Mouse (Mus musculus) gastrocnemius, postnatal 25 days (tissue): ENCODE measurements around the gene Ccm2l. TPM values are rescaled to one million over a fixed set of nuclear protein-coding genes. Genes with fewer than 3 reads are reported as not detected.
A peak's percentile ranks its signal among the peaks of the same experiment; 100 is the strongest.

ENCODE experiments used
- DNase-seq: peaks from one replicate; pipeline ENCODE4 v3.0.0; 2022
- total RNA-seq, 2 experiments: library from RNA; stranded (reverse); gene quantifications; 1 replicate in 1 of 2; 2 replicates in 1 of 2; pipeline ENCODE4 v1.2.3; 2021

The Ccm2l gene
- total RNA-seq, 2 experiments from 2014 or later: 5.0 to 5.1 TPM

DNA sequence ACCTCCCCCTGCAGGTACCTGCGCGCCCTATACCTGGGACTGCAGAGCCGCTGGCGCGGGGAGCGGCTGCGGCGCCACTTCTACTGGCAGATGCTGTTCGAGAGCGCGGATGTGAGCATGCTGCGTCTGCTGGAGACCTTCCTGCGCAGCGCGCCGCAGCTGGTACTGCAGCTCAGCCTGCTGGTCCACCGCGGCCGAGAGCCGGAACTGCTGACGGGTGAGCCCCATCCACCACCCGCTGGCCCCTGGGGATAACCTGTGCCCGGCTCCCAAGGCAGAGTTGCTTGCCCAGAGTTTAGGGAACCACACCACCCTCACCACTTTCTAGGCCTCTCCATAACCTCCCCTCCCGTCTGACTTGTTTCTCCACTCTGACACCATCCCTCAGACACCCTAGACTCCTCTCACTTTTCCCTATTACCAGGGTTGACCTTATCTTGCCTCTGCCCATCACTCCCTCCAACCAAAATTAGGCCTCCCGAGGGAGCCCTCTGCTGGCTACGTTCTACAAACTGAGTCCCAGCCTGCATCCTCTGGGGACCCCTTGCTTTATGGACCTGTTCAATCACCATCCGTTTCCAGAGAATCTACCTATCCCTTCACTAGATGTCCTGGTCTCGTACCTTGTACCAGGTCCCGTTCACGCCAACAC lies 12.9 kb upstream of the Ccm2l start:
- DNase-seq: no peak

DNA sequence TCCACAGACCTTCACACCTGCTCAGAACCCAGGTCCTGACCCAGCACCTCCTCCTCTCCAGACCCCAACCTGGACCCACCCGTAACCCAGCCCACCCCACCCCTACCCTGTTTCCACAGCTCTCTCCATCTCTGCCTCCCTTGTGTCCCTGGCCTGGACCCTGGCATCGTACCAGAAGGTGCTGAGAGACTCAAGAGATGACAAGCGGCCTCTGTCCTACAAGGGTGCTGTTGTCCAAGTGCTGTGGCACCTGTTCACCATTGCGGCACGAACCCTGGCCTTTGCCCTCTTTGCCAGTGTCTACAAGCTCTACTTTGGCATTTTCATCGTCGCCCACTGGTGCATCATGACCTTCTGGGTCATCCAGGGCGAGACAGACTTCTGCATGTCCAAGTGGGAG lies 11.9 kb upstream of the Ccm2l start:
- DNase-seq: no peak

DNA sequence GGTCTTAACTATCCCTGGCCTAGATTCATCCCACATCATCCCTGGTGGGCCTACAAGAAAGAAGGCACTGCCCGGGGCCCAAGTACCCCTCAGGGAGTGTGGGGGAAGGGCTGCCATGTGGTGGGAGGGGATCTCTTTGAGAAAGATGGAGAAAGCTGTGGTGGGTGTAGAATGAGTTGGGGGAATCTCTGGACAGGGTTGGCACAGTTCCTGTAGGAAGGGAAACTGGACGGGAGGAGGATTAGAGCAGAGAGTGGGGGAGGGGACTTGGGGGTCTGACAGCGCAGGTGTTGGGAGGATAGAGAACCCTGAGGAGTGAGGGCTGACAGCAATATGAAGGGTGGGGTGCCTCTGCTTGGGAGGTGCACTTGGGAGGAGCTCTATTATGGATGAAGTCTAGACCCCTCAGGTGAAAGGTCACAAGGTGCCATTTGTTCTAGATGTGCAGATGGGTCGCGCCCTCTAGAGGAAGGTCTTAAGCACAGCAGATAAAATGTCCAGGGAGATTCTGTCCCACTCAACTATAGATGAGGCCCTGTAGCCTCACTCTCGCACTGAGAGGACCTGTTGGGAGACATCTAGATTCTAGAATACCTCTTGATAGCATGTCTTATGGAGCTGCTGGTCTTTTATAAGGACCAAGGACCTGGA lies 10.4 kb upstream of the Ccm2l start:
- no peak for DNase-seq

DNA sequence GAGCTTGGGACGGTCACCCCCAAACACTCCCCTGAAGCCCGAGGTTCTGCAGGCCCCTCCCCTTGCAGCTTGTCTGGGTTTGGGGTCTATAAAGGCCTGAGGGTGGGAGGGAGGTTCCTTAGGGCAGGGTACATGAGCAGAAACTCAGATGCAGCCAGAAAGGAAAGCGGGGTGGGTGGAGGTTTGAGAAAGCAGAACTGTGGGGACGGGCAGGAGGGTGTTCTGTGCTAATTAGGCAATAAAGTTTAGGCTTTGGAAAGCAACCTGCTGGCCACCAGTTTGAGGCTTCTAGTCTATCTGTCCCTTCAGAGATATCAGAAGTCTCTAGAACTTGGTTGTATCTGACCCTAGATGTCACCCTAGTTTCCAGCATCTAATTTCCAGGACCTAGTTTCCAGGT lies 7.4 kb upstream of the Ccm2l start:
- DNase-seq: no peak

DNA sequence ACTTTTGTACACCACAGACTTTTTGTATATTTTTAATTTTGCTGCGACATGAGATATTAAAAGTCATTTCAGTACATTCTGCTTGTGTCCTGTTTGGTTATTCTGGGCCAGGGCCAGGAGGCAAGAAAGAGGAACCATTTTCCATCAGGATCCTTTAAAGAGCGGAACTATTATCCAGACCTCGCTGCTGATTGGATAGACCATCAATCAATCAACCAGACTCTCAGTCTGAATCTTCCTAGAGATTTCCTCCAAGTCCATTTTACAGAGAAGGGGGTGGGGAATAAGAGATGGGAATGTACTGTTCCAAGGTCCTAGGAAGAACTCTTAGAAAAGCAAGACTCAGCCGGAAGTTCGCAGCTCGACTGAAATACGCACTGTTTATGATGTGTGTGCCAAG lies 5.5 kb upstream of the Ccm2l start:
- DNase-seq: no peak

DNA sequence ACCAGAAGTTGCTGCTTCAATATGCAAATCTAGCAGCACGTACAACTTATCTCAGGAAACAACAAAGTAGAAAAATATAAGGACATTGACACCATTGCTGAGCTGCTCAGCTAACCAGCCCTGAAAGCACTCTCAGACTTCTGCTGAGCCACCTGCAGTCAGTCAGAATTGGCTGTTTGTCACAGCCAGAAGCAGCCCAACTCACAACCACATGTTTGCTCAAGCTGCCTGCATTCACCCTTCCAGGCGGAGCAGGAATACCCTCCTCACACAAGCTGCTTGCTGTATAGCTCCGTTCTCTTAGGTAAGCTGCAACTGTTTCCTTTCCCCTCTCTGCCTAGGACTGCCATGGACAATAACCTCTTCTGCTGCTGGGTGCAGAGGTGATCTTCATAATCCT lies 2.4 kb upstream of the Ccm2l start:
- DNase-seq: no peak

DNA sequence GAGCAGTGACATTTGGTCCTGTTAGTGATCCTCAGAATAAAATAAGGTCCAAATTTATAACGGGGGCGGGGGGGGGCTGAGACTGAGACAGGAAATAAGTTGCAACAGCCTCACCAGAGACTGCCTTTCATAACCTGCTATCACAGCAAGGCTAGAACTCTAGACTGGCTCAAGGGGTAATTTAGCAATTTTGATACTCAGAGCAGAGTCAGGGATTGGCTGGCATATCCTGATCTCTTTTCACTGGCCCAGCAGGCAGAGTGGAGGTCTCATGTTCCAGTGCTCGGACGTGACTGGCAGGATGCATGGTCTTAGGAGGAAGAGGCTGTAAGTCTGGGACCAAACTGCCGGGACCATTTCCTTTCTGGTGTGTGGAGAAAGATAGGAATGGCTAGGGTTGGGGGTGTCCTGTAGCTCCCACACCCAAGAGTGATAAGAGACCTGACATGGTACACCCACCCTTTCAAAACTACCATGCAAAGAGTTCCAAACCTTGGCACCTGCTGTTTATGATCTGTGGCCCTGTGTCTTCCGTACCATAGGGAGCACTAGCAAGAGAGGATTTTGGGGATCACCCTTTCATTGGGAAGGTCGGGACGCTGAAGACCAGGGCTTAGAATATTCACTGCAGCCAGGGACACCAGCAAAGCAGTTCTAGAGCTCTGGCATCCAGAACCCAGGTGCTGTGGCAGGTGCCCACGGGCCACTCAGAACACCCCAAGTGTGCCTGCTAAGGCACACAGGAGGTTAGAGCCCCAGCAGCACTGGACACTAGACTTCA lies 1.4 kb upstream of the Ccm2l start:
- DNase-seq: no peak

DNA sequence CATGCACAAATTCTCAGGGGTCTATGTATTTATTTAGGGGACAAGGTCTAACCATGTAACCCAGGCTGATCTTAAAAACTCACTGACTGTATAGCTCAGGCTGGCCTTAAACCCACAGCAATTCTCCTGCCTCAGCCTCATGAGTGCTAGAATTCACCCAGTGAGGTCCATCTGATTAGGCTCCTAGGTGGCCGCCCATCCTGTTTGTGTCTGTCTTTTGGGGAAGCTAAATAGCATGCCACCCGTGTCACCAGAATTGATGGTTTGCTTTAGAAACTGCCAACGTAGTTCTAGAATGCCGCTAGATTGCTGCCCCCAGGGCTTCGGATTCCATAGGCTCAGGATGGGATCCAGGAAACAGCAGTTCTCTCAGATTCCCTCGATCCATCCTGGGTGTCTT lies 1.2 kb downstream of the Ccm2l start:
- DNase-seq: no peak

DNA sequence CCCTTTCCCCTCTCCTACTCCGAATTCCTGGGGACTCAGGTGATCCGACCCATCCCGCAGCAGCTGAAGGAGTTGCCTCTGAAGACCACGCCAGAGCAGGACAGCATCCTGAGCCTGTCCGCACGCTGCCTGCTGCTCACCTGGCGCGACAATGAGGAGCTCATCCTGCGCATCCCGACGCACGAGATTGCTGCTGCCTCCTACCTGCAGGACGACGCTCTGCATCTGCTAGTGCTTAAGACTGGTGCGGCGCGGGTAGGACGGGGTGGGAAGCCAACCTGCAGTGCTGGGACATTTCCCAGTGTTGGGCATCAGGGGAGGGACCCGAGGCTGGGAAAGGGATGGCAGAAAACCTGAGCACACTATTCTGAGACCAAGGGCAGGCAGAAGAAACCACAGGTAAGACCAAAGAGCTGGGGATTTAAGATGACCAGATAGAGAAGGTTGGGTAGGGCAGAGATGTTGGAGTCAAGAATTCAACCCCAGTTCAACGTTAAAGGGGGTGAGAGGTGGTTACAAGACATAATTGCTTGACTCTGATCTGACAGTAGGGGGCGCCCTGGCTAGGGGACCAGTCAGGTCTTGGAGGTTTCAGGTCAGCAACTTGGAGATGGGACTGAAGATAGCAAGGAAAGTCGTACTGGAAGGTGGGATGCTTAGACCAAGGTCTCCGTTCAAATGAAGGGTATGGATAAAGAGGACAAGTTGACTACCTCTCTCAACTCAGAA lies 5.2 kb downstream of the Ccm2l start:
- DNase-seq: no peak

DNA sequence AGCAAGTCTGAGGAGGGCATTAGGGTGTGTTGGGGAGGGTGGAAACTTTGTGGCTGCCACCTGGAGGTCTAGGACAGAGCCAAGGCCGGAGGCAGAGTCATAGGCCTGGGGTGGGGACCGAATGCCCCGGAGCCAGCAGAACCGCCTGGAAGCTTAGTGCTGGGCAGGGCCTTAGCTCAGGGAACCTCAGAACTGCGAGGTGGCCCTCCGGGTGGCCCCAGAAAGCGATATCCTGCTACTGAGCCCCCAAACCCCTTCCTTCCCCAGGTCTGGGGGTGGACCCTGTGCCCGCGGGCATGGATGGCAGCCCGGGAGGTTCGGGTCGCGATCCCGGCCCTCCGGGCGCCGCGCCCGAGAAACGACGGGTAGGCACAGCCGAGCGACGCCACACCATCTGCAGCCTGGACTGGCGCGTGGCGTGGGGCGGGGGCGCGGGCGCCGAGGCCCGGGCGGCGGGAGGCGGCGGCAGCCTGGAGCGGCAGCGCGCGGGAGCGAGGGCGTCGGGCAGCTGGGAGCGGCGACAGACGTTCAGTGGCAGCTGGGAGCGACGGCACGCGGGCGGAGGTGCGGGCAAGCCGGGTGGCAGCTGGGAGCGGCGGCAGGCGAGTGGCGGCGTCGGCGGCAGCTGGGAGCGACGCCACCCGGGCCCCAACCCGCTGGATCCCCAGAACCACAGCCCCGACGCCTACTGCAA lies 5.9 kb downstream of the Ccm2l start:
- no peak for DNase-seq

DNA sequence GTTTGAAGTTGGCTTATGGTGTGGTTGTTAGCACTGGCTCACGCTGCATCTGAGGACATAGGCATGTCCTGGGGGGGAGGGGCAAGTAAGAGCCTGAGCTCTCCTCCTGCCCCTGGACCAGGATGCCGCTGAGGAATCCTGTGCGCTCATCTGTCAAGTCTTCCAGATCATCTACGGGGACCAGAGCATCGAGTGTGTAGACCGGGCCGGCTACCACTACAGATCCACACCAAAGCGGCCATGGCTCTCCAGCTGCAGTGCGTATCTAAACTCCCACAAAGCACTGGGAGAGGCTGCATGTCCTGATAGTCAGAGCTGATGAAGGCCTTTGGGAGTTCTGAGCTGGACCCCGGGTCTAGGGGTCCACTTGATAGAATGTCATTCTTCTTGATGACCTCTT lies 8.9 kb downstream of the Ccm2l start:
- no peak for DNase-seq

DNA sequence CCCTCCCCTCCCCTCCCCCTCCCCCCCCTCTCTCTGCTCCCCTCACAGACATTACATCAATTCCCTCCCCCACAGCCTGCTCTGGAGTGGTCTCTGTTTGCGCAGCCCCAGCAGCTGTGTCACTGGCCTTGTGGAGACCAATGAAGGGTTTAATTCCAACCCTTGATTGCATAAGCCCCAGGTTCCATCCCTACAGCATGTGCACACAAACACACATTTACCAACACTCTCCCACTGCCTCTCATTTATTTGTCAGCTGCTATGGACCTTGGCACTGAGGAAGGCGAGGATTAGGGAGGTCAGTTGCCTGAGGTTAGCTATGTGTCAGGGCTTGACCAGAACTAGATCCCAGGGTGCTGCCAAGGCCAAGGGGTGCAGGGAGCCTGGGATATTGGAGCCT lies 10.2 kb downstream of the Ccm2l start:
- no peak for DNase-seq

DNA sequence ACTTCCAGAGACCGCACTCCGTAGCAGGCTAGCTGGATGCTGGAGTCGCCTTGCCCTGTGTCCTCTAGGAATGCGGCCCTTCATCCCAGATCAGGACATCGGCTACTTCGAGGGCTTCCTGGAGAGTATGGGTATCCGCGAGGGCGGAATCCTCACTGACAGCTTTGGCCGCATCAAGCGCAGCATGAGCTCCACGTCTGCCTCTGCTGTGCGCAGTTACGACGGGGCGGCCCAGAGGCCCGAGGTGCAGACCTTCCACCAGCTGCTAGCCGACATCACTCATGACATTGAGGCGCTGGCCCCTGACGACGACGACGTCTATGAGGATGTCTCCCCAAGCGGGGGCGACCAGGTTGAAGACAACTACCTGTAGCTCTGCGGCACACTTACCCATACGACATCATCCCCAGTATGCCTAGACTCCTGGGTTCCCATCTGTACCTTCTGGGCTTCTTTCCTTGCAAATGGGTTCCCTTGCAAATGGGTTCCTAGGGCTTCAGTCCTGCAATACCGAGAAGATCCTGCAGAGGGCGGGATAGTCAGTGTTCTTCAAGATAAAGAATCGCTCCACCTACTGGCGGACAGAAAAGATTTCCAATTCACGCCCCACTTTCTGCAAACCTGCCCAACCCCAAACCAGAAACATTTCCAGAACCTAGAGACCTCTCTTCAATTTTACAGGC lies 15.2 kb downstream of the Ccm2l start:
- DNase-seq: peak; percentile 23

DNA sequence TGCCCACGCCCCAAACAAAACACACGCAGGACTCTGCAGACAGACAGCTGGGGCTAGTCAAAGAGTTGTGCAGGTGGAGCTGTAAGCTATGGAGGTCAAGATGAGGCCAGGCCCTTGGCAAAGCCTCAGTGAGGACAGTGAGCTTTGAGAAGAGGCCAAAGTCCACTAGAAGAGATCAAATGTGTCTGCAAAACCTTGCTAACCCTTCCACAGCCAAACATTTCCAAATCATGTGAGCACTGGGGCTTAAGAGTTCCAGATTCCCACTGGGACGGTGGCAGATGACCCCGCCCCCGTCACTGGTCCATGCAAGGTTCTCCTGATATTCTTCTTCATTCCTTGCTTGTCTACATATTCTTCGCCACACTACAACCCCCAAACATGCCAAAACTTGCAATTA lies 16.1 kb downstream of the Ccm2l start:
- no peak for DNase-seq

DNA sequence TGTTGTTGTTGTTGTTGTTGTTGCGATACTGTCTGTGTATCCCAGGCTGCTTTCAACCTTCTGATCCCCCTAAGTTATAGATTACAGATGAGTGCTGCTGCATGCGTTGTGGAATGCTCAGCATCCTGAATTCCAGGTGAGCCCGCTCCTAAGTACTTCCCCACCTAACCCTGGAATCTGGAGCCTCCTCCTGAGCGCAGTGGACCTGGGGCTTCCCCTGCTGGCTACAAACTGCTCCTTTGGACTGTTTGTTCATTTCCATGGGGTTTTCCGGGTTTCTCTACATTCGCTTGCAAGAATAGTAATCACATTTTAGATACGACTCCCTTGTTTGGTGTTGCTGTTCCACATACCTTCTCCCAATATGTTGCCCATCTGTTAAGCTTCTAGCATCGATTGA lies 17.5 kb downstream of the Ccm2l start:
- DNase-seq: no peak

DNA sequence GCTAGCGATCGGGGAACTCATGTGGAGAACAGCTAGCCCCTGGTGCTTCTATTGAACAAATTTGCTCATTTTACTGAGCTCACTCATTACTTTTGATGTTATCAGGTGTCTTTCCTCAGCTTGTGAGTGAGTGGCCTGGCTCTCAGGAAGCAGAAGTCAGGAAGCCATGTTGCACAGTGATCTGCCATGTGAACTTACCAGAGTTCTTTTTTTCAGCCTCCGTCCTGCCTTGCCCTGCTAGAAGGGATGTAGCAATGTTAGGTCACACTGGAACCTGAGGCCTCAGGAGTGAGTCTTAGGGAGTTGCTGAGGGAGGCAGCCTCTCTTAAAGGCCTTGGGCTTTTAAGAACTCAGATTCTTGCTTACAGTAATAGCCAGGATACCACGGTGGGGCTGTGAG lies 18.1 kb downstream of the Ccm2l start:
- DNase-seq: no peak

DNA sequence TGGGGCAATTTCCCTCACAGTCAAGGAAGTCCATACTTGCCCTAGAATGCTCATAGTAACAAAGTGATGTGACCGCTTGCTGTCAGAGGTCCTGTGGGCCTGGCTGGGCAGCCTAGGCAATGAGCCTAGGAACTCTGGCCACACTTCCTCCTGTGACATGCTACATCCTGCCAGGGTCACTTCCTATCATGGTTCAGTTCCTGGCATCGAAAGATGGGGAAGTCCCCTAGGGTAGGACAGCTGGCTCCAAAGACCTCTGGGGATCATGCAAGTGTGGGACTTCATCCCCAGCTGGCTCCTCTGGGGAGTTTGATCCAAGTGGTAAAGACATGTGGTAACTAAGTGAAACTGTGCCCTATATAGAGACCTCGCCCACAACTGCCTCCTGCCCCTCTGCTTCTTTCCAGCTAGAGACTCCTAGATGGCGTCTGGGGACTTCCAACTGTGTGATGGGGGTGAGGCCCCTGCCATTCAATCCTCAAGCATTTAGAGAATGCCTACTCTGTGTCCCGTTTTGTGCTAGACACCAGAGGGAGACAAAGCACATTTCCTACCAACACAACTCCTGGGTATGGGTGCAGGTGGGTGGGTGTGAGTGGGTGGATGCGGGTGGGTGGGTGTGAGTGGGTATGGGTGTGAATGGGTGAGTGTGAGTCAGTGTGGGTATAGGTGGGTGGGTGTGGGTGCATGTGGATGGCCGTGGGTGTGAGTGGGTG lies 18.7 kb downstream of the Ccm2l start:
- DNase-seq: no peak

DNA sequence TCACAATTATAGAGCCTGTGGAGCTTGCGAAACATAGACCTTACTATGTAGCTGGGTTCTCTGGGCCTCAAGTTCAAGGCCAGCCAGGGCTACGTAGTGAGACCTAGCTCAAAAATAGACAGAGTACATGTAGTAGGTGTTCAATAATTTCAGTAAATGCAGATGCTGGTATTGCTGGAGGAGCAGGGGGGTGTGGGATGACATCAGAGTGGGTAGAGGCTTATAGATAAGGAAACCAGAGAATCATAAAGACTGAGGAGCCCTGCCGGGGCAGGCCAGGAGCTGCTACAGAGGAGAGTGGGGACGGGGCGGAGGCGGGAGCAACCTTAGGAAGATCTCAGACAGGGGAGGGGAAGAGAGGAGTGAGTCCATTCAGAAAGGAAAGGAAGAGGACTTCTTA lies 19.8 kb downstream of the Ccm2l start:
- DNase-seq: no peak

DNA sequence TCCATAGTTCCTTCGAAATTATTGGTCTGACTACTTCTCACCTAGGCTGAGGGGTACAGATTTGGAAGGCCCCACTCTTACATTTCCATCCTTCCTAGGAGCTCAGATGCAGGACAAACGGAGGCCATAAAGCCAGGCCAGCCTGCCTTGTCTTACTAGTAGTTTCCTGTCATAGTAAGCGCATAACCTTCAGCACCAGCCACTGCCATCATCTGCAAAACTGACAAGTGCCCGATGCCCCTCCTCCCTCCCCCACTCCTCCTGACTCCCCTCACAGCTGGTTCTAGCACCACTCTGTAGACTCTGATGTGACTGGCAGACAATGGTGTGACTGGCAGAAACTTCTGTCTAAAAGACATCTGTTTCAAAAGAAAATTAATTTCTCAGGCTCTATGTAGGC lies 20.4 kb downstream of the Ccm2l start:
- no peak for DNase-seq

DNA sequence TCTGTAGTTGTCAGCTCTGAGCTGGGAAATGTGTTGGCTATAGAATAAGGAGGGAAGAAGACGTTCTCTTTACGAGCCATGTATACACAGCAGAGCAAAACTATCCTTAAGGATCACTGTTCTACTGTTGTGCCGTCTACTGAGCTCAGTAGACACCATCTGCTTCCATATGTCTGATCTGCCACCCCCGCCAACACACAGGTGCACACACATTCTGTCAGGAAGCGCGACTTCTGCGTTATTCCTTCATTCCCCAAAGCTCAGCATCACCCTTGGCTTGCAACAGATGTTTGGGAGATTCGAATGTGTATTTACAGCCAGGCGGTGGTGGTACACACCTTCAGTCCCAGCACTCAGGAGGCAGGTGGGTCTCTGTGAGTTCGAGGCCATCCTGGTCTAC lies 21.3 kb downstream of the Ccm2l start:
- no peak for DNase-seq

DNA sequence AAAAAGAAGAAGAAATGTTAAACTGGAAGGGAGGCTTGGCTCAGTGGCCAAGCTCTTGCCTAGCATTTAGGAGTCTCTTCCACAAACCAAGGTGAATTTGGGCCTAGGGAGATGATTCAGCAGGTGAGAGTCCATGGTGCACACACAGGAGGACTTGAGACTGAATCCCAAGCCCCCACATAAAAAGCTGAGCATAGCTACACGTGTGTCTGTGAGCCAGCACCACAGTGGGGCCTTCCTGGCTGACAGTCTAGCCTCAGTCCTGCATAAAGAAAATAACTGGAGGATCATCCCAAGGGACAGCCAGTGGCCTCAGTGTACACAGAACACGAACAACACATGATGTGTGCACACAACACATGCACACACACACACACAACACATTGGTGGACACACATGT lies 23.6 kb downstream of the Ccm2l start:
- DNase-seq: no peak
